Mouse (Mus musculus): ENCODE measurements around the gene Setd1b.

GRCm38 (mm10) chr5:123130814-123131148 lies 11.2 kb upstream of the Setd1b start:
- TF ChIP-seq CTCF (conservative IDR thresholded peaks at IDR 0.05 in 1 of 2, IDR thresholded peaks at IDR 0.05 in 1 of 2; ENCODE audit: low read depth in 2 of 2, low read length in 2 of 2) (no peak), POLR2AphosphoS2 (IDR thresholded peaks at IDR 0.05; ENCODE audit: low read depth, low read length) (no peak), ELF1 (IDR thresholded peaks at IDR 0.05; ENCODE audit: low read depth, low read length) (no peak), NELFE (IDR thresholded peaks at IDR 0.05; ENCODE audit: low read depth, low read length) (no peak), ZC3H11A (IDR thresholded peaks at IDR 0.05; ENCODE audit: low read depth, low read length) (no peak), POLR2A (IDR thresholded peaks at IDR 0.05; ENCODE audit: low read depth, low read length) (no peak), MYC (IDR thresholded peaks at IDR 0.05; ENCODE audit: low read depth, low read length) (no peak), KAT2A (IDR thresholded peaks at IDR 0.05; ENCODE audit: insufficient replicate concordance, low read length) (no peak)
